Mouse (Mus musculus): ENCODE data around the gene Tardbp. TPM values are rescaled to one million over a fixed set of nuclear protein-coding genes. Genes with fewer than 3 reads are reported as not detected.

The Tardbp gene
- polyA plus RNA-seq (2012; fragmentation: generic; extraction: Trizol): 10 to 100 TPM; 20.5 to 87.5 TPM

DNA sequence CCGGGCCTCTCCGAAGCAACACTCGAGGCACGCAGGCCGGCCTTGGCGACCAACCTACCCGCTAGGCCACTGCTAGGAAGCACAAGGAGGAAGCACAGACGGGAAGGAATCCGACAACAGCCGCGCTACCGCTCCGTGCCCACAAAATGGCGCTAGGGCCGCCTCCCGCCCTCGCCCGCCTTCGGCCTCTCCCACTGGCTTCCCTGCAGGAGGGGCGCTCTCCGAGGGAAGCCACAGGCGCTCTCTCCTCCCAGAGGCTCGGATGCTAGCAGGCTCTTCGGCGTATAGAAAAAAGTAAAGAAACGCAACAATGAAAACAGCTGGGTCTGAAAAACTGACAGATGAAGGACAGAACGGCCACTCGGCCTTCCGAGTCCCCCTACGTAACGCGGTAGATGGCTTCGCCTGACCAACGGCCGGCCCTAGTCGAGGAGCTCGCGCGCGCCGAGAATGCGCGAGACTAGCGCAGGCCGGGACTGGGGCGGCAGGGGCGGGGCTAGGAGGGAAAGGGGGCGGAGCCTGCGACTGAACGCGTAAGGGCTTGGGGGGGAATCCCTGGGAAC is at the start of gene Tardbp:
Gene Tardbp, minus strand, starts transcription at position 397 of the 563 bp plus-strand sequence.

DNA sequence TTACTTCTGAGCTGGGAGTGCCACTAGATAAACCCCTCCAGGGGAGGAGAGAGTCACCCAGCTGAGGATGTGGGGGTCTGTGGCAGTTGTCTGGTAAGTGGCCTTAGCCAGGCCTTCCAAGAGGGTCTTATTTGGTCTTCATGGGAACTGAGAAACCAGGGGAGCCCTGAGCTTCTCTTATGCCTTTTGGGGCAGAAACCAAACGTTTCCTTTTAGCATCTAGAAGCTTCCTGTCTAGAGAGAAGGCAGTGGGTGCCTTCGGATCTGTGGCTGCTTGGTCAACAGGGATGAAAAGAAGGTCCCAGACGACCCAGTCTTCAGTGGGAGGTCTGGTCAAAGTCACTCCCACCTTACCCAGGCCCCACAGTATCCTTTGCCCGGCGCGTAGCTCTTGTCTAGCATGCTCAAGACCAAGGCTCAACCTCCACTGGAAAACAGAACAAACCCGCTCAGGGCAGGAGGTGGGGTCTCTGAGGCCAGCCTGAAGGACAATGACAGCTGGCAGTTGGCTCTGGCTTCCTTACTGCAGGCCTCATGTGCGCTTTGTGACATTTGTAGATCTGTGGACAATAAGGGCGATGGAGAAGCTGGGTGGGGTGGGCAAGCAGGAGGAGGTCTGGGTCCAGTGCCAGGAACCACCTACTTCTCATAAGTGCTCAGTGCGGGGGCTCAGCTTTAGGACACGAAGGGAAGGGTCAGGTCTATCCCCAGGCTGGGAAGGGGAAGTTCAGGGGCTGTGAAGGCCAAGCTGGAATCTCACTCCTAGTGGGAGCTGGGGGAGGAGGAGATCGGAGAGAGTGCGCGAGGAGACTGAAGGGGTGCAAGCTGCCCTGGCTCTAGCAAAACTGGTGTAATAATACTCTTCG is 16.7 kb upstream of the Tardbp start, which contains the start of gene Gm572:
Gene Gm572, plus strand, starts transcription at position 27 of the 866 bp plus-strand sequence.

DNA sequence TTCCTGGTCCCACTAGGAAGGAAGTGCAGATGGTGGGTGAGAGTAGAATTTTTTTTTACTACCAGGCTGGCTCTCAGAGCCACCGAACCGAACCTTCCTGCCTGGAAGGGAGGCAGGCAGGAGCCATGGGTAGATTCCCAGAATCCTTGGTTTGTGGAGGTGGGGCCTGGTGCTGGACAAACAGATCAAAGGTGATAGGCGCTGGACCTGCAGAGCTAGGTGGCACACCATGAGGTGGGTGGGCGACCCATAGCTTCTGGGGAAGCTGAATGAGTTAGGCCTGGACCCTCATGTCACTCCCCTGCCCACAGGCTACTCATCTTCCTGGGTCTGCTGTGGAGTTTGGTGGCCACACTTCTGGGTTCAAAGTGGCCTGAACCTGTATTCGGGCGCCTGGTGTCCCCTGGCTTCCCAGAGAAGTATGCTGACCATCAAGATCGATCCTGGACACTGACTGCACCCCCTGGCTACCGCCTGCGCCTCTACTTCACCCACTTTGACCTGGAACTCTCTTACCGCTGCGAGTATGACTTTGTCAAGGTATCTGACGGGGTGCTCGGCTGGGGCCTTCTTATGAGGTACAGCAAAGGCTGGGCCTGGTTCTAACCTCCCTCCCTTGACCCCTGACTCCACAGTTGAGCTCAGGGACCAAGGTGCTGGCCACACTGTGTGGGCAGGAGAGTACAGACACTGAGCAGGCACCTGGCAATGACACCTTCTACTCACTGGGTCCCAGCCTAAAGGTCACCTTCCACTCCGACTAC is 24.3 kb downstream of the Tardbp start, which contains the start of gene Masp2:
Gene Masp2, plus strand, starts transcription at position 198 of the 764 bp plus-strand sequence.

DNA sequence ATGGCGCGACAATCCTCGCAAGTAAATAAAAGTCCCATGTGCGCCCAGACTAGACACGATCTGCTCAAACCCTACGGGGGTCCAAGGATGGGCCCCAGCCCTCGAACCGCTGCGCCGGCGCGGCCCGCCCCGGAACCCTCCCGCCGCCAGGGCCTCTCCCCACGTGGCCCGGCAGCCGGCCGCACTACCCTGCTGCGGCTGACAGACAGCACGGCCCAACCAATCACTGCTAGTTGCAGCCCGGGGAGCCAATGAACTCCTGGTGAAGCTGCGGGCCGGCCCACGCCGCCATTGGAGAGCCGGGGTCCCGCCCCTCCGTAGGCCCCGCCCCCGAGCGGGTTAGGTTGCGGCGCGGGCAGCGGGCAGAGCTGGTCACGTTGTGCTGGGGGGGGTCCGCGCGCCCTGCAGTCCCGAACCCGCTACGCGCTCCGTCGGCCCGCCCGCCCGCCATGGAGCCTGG is 35.6 kb downstream of the Tardbp start, which contains the start of gene Srm:
Gene Srm, plus strand, starts transcription at position 333 of the 460 bp plus-strand sequence.

Other genes with a start within 250 kb of the Tardbp start
- 10 to 100 TPM in 1 of 2 experiments, 1 to 10 TPM in 1; 8.4 to 19.1 TPM for gene Ubiad1, start 182.2 kb downstream of the Tardbp start, polyA plus RNA-seq (2012; fragmentation: generic; extraction: Trizol)
- gene Mtor, start 178.4 kb downstream of the Tardbp start, polyA plus RNA-seq (2012; fragmentation: generic; extraction: Trizol): 10 to 100 TPM in 1 of 2 experiments, 1 to 10 TPM in 1; 10.0 to 12.8 TPM
- under 1 TPM in 1 of 2 experiments, not detected in 1; 0.92 TPM for gene Angptl7, start 126.6 kb downstream of the Tardbp start, polyA plus RNA-seq (2012; fragmentation: generic; extraction: Trizol)
- 10 to 100 TPM; 26.7 to 40.8 TPM for gene Exosc10, start 68.6 kb downstream of the Tardbp start, polyA plus RNA-seq (2012; fragmentation: generic; extraction: Trizol)
- 100 to 1,000 TPM in 1 of 2 experiments, 10 to 100 TPM in 1; 54.4 to 285 TPM for gene Srm, start 35.5 kb downstream of the Tardbp start, polyA plus RNA-seq (2012; fragmentation: generic; extraction: Trizol)
- gene Masp2, start 24.5 kb downstream of the Tardbp start, polyA plus RNA-seq (2012; fragmentation: generic; extraction: Trizol): under 1 TPM; 0.02 to 0.47 TPM
- gene Gm572, start 16.3 kb upstream of the Tardbp start, polyA plus RNA-seq (2012; fragmentation: generic; extraction: Trizol): not detected
- under 1 TPM; 0.08 to 0.27 TPM for gene Casz1, start 177.4 kb upstream of the Tardbp start, polyA plus RNA-seq (2012; fragmentation: generic; extraction: Trizol)